Mouse (Mus musculus) liver, adult (tissue): Measurements from ENCODE around the gene Trrap.

Experiments
- GATA4 ChIP-seq: IDR thresholded peaks from 2 replicates; pipeline ENCODE4 v1.6.1; 2014; ENCODE audit warnings: mild to moderate bottlenecking, low read length; ENCODE audit not compliant: insufficient replicate concordance

The Trrap gene

DNA sequence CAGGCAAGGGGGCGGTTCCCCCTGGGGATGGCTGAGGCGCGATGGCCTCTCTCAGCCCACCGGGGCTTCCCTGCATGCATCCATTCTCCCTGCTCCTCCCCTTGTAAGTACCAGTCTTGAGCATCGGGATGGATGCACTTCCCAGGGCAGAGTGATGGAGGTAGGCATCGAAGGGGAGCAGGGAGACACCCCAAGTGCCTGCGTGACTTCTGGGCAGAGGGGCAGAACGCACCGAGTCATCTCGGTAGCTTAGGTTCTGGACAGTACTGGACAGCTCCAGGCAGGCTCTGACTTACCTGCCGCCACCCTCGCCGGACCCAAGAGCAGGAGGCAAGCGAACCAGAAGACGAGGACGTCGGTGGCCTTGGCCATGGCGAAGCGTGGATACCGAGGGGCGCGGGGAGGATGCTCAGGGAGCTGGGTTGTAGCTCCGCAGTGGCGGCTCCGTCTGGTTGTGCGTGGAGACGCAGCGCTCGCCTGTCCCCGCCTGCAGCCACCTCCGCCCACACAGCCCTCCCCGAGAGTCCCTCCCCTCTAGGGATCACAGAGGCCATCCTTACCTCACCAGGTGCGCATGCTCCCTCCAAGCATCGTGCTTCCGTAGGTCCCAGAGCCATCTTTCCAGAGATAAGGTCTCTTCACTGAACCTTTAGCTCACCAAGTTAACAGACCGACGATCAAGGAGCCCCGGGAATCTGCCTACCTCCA is 6.2 kb upstream of the Trrap start, which contains the start of gene Tmem130:
Gene Tmem130 (minus strand): TSS at position 658 of the 708 bp plus-strand sequence.
- TF ChIP-seq GATA4: no peak

DNA sequence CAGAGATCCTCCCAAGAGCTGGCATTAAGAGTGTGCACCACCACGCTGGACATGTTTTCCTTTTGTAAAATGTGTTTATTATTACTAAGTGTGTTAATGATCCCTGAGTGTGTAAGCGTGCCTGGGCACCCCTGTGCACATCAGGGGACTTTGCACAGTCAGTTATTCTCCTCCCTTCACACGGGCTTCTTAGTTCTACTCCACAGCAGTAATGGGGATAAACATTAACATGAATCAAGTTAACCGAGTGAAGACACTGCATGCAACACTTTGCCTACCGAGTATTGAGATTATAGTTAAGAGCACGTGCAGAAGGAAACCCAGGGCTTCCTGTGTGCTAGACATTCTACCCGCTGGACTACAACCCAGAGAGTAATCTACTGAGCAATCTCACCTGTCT is 1.5 kb upstream of the Trrap start:
- TF ChIP-seq GATA4: no peak

DNA sequence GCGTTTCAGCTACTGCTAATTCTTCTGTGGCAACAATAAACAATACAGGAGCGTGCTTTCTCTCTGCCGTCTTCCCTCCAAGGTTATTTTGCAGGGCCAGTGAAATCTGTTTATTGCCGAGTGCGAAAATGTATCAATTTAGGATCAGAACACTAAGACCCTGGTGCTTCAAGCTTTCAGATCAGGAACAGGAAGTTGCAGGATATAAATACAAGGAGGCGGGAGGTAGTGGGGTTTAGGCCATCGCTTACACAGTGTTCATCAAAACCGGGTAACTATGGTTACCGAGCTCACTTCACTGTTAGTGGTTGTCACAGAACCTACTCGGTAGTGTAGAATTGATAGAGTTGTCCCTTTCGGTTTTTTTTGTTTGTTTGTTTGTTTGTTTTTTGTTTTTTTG is 886 bp upstream of the Trrap start:
- no peak for TF ChIP-seq GATA4

DNA sequence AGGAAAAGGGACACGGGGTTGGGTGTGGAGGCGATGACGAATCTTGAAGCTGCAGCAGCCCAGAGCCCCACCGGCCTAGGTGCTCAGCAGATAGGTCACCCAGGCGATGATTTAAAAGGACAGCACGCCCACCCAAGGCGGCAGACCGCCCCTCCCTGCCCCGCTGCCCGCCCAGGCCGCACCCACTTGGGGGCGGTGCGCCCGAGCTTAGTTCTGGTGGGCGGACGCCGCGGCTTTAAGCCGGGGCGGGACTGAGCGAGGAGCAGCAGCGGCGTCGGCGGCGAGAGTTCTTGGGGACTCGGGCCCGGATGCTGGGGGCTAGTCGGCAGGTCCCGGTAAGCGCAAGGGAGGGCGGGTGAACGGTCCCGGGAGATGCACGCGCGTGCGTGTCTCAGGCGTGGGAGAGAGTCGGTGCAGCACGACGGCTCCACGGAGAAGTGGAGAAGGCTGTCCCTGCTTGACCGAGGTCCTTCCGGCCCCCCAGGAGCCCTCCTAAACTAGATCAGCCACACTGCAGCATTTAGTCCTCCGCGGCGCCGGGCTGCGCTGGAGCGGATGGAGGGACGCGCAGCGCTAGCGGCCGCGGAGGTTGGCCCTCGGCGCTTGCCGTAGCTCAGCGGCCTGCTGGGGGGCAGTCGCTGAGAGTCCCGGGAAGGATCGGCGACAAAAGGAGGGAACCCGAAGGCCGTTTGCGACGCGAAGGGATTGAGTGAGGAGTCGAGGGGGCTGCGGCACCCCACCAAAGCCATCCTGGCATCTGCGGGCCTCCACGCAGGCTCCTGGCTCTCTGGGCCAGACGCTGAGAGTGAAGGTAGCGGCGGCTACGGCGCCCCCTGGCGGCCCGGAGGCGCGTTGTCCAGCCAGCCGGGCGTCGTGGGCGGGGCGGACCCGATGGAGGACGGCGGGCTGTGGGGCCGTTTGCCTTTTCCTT is 644 bp downstream of the Trrap start:
- TF ChIP-seq GATA4: no peak

DNA sequence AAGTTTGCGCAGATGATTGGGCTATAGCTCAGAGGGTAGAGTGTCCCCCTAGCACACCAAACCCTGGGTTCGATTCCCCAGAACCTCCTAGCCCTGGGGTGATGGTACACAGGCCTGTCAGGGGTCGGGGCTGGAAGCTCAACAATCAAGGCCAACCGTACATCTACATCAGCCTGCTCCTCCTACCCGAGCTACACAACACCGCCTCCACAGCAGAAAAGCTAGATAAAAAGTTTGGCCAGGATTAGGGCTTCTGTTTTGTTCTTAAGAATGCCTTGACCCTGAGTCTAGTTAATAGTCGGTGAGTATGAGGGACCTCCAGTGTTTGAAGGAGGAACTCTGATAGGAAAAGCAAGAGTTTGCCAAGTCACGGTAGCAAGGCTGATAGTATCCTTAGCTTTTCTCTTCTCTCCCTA is 1.5 kb downstream of the Trrap start:
- TF ChIP-seq GATA4: no peak

DNA sequence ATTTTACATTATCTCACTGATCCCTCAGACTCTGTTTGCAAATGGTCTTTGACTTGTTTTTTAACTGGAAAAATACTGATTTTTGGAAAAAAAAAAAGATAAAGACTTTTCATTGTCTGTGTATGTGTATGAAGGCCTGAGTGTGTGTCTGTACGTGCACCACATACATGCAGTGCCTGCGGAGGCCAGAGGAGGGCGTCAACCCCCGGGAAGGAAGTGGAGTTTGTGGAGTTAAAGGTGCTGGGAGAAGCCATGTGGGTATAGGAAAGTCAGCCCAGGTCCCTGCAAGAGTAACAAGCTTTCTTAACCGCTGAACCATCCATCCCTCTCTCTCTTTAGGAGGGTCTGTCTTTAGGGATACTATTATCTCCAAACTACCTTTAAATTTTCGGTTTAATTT is 5.7 kb downstream of the Trrap start:
- TF ChIP-seq GATA4: no peak

DNA sequence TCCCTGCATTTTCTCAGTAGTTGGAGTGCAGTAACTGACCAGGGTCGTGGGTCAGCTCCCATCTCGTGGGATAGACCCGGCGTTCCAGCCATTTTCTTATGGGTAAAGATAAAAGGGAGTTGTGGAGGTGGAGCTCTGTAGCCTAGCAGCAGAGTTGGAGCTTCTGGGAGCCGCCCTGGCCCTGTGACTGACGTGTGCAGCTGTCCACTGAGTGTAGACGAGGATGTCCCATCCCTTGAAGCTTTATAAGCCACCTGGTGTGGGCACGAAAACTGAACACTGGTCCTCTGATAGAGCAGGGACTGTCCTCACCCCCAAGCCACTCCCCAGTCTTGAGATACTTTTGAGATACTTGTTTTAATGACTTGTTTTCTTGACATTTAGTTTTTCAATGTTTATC is 13.1 kb downstream of the Trrap start:
- TF ChIP-seq GATA4: no peak

DNA sequence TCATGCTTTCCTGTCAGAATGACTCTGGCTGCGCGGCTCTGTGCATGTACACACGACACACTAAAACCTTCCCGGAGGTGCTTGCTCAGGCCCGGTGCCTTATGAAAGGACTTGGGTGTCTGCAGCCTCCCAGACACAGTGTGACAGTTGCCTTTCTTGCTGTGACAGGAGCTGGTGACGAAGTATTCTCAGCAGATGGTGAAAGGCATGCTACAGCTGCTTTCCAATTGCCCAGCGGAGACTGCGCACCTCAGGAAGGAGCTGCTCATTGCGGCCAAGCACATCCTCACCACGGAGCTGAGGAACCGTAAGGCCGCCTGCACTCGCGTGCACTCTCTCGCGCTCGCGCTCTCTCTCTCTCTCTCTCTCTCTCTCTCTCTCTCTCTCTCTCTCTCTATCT is 18.9 kb downstream of the Trrap start:
- no peak for TF ChIP-seq GATA4

DNA sequence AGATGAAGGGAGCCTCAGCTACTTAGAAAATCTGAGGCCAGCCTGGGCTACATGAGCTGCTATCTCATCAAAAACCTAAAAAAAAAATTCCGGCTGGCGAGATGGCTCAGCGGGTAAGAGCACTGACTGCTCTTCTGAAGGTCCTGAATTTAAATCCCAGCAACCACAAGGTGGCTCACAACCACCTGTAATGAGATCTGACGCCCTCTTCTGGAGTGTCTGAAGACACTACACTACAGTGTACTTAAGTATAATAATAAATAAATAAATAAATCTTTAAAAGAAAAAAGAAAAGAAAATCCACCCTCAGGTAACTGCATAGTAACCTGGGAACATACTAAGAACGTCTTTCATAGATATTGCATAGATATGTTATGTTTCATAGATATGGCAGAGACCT is 25.8 kb downstream of the Trrap start:
- no peak for TF ChIP-seq GATA4

DNA sequence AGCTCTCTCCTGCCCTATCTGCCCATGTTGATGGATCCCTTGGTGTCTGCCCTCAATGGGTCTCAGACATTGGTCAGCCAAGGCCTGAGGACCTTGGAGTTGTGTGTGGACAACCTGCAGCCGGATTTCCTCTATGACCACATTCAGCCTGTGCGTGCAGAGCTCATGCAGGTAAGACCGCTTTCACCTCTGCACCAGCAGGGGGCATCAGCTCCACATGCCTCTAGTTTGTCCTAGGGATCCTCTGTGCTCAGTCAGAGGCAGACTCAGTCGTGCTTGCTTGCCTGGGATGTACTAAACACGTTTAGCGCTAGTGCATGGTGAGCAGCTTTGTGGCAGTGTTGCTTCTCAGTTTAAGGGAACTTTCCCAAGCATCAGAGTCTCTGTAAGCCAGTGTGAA is 27.2 kb downstream of the Trrap start:
- TF ChIP-seq GATA4: no peak

DNA sequence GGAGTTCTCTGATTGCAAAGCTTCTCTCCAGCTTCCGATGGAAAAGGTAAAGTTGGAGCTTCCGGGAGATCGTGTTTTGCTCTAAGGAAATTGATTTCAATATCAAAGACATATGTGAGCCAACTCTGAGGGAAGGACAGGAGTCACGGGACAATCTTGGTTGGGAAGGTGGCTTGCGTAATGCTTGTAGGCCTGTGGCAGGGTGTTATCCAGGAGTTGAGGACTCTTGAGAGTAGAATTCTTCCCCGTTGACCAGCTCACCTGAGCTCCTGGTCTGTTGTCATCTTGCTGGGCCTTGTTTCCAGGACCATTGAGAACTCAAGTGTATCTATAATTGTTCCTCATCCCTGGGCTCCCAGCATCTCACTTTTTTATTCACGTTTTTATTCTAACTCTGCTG is 29.6 kb downstream of the Trrap start:
- TF ChIP-seq GATA4: no peak

DNA sequence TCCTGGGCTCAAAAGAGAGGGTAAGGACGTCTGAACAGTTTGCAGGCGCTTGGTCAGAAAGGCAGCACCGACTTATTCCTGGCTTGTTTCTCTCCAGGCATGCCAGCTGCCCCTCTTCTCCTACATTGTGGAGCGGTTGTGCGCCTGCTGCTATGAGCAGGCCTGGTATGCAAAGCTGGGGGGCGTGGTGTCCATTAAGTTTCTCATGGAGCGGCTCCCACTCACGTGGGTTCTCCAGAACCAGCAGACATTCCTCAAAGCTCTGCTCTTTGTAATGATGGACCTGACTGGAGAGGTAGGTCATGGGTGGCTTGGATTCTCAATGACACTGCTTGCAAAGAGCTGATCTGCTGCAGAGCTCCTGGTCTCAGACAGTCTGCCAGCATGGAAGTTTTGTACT is 35.5 kb downstream of the Trrap start:
- TF ChIP-seq GATA4: no peak

DNA sequence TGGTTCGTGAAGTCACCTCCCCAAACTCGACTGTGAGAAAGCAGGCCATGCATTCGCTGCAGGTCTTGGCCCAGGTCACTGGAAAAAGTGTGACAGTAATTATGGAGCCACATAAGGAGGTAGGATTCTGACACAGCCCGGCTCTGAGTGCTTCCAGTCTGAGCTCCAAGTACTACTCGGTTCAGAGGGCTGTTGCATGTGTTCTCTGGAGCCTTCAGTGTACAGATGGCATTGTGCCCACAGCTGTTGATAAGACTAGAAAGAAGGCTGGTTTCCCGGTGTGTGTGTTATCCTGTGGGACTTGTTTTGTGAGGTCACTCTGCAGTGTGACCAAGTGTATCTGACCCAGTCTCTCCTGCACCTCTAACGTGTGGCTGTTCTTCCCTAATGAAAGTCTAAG is 36.6 kb downstream of the Trrap start:
- no peak for TF ChIP-seq GATA4

DNA sequence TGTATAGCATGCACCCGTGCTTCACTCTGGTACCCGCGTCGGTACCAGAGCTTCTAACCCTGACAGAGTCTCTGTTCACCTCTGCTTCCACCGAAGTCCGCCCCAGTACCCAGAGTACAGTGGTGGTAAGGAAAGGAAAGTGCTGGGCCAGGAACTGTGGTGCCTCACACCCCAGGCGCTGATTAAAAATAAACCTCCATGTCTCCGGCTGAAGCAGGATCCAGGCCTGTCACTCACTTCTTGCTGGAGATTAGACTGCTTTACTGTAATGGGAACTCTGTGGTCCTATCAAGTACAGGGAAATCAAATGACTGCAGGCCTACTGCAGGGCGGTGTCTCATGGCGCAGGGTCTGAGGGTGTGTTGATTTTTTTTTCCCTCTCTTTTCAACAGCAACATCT is 39.4 kb downstream of the Trrap start:
- no peak for TF ChIP-seq GATA4

DNA sequence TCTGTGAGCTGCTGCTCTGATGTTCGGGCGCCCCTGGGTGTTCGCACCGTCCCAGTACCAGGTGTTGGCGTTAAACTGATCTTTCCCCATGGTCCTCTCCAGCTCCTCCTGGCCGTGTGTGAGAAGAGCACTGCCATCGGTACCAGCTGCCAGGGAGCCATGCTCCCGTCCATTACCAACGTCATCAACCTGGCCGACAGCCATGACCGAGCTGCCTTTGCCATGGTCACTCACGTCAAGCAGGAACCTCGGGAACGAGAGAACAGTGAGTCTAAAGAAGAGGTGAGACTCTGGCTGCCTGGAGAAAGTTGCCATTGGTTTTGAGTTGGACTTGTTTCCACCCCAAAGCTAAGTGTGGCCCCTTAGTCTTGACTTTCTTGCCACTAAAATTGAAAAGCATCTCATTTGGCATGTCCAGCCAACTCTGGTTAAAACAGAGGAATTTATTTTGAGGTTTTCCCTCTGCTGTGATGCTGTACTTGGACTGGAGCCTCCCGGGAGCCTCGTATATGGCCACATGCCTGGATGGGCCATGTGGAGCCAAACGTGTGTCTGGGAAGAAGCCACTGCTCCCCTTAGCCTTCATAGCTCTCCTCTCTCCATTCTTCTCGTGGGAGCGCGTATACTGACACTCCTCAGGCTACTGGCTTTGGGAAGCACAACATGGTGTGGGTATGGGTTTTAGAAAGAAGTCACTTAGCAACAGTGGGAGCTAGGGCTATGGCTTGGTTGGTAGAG is 61.0 kb downstream of the Trrap start:
- no peak for TF ChIP-seq GATA4

DNA sequence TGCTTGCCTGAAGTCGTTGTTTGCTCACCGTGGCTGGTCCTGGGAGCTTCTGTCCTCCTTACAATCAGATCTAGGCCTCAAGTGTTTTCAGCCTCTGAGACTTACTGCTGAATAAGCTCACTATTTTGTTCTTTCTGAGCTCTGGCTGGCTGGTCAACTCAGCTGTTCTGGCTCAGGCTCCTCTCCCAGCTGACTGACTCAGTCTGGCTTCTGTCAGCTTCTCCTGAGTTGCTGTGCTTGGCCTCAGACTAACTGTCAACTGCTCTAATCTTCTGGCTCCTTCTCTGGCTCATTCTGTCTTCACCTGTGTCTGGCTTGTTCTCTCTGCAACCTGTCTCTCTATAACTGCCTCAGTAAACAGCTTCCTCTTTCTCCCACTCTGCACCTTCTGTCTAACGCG is 62.1 kb downstream of the Trrap start:
- no peak for TF ChIP-seq GATA4
